10 mouse cellular contexts compared by ENCODE assay signal in the genomic region with DNA sequence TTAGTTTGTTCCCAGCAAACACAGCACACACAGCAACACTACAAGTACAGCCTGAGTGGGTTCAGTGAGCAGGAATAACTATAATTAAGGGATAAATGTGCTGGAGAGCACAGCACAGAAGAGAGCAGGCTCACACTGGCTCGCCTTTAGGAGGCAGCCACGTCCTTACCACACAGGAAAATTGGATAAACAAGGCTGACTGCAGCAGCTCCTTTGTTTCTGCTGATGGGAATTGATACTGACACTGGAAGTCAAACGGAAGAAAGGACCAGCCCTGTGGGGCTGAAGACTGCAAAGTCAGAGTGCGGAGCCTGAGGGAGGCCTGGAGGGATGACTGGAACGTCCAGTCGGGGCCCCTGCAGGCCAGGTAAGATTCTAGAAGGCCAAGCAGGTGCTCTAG. TPM values are rescaled to one million over a fixed set of nuclear protein-coding genes. Genes with fewer than 3 reads are reported as not detected.
DNase-seq lines count a peak whose midpoint lies in the region; ATAC-seq lines count a peak whose summit lies in the region.
"Had no signal": no experiment of that assay in that cellular context is flagged by ENCODE, and none has a peak within 500 bp of the region (broad histone marks: within the 10 kb centered on the region; RNA-seq: fewer than 3 reads in every experiment).

No protein-coding gene starts in this region.

- DNase-seq in heart, postnatal 25 days (ENCODE audit: low spot score) = no peak
- peak; percentile 84 for DNase-seq in Muller cell, postnatal 12 days (ENCODE audit: inconsistent ontology term)
- DNase-seq in hindbrain, embryonic 10.5 days (ENCODE audit: low spot score) = no peak
- DNase-seq in midbrain, embryonic 10.5 days (ENCODE audit: low spot score) = no peak
- DNase-seq in T-cell, adult 2 months (ENCODE audit: low spot score) = no peak
- no peak for DNase-seq in urinary bladder, adult 2 months (ENCODE audit: low spot score)
- DNase-seq in right cerebral cortex, postnatal 4 days = no peak

- peaks cover 14% of the 10 kb centered on the region; the same call in 1 of the 2 replicates for H3K36me3 ChIP-seq in heart, embryonic 11.5 days (ENCODE audit: control insufficient read depth, insufficient read depth, low read length)
- peaks cover 46% of the 10 kb centered on the region for H3K36me3 ChIP-seq in hindbrain, embryonic 10.5 days
- peaks cover 52% of the 10 kb centered on the region for H3K36me3 ChIP-seq in midbrain, embryonic 10.5 days

- peak overlapping the region; percentile 11; the same call in 1 of the 2 replicates for H3K9ac ChIP-seq in heart, embryonic 11.5 days (ENCODE audit: low read depth, low read length)

- H3K4me2 ChIP-seq in heart, embryonic 11.5 days = peak overlapping the region; percentile 47

- H3K27me3 ChIP-seq in heart, embryonic 11.5 days (ENCODE audit: control insufficient read depth, insufficient read depth, low read length) = no peaks in the 10 kb centered on the region
- H3K27me3 ChIP-seq in hindbrain, embryonic 10.5 days (ENCODE audit: insufficient read depth, poor library complexity, severe bottlenecking) = no peaks in the 10 kb centered on the region
- H3K27me3 ChIP-seq in midbrain, embryonic 10.5 days (ENCODE audit: low read depth, poor library complexity, severe bottlenecking) = no peaks in the 10 kb centered on the region
- H3K27me3 ChIP-seq: CH12.LX had no signal

- intact Hi-C loops in heart, postnatal 25 days (cut with DNase I) = no loop called here

- no peak for ATAC-seq in heart, embryonic 11.5 days (replicated peaks; ENCODE audit: insufficient number of reproducible peaks, low FRiP score, low TSS enrichment)

- H3K4me3 ChIP-seq in heart, embryonic 11.5 days (ENCODE audit: low read depth, low read length) = no peak overlapping the region
- peak overlapping the region; percentile 31 for H3K4me3 ChIP-seq in hindbrain, embryonic 10.5 days
- peak overlapping the region; percentile 85 for H3K4me3 ChIP-seq in midbrain, embryonic 10.5 days

- WGBS in heart, embryonic 11.5 days (ENCODE audit: insufficient replicate concordance) = 50% methylated on average over 6 of the region's 6 CpGs
- 73% methylated on average over 6 of the region's 6 CpGs for WGBS in hindbrain, embryonic 10.5 days
- 74% methylated on average over 6 of the region's 6 CpGs for WGBS in midbrain, embryonic 10.5 days

- no peaks in the 10 kb centered on the region for H3K9me3 ChIP-seq in heart, embryonic 11.5 days (replicated peaks; ENCODE audit: control insufficient read depth, low read length)
- no peaks in the 10 kb centered on the region for H3K9me3 ChIP-seq in hindbrain, embryonic 10.5 days
- no peaks in the 10 kb centered on the region for H3K9me3 ChIP-seq in midbrain, embryonic 10.5 days (replicated peaks)

- no peak overlapping the region for H3K27ac ChIP-seq in heart, embryonic 11.5 days (ENCODE audit: low read depth, low read length)
- H3K27ac ChIP-seq in hindbrain, embryonic 10.5 days = peak overlapping the region; percentile 60; the same call in 1 of the 2 replicates
- H3K27ac ChIP-seq in midbrain, embryonic 10.5 days (replicated peaks) = peak overlapping the region; percentile 49

- peaks cover 18% of the 10 kb centered on the region for H3K4me1 ChIP-seq in heart, embryonic 11.5 days (ENCODE audit: control insufficient read depth, insufficient read depth, low read length)
- H3K4me1 ChIP-seq in hindbrain, embryonic 10.5 days (replicated peaks) = peaks cover 31% of the 10 kb centered on the region
- H3K4me1 ChIP-seq in midbrain, embryonic 10.5 days = peaks cover 31% of the 10 kb centered on the region

RNA-seq across cellular contexts. Expression of gene Dpf2, which starts 2.6 kb away (rescaled TPM):
- polyA plus RNA-seq in heart, embryonic 11.5 days (2014; fragmentation: Nextera tagmentation; extraction: Ambion mirVana) = 105 and 119 TPM in 2 replicates
- total RNA-seq in heart, postnatal 25 days (2021) = 10 to 100 TPM; 87.4 to 96.1 TPM
- polyA plus RNA-seq in hindbrain, embryonic 10.5 days (2016; fragmentation: Nextera tagmentation; extraction: Ambion mirVana) = 225 TPM in 2 replicates
- polyA plus RNA-seq in midbrain, embryonic 10.5 days (2016; fragmentation: Nextera tagmentation; extraction: Ambion mirVana) = 242 and 245 TPM in 2 replicates
- 87.5 and 102 TPM in 2 replicates for polyA plus RNA-seq in urinary bladder, adult 2 months (2012; rRNA removed)

RNA-seq across cellular contexts. Expression of gene Cdc42ep2, which starts 14.4 kb away (rescaled TPM):
- 6.3 and 7.6 TPM in 2 replicates for polyA plus RNA-seq in heart, embryonic 11.5 days (2014; fragmentation: Nextera tagmentation; extraction: Ambion mirVana)
- total RNA-seq in heart, postnatal 25 days (2021) = 1 to 10 TPM; 9.1 to 9.8 TPM
- polyA plus RNA-seq in hindbrain, embryonic 10.5 days (2016; fragmentation: Nextera tagmentation; extraction: Ambion mirVana) = 2.0 and 2.9 TPM in 2 replicates
- 1.8 and 2.2 TPM in 2 replicates for polyA plus RNA-seq in midbrain, embryonic 10.5 days (2016; fragmentation: Nextera tagmentation; extraction: Ambion mirVana)
- 22.9 and 26.2 TPM in 2 replicates for polyA plus RNA-seq in urinary bladder, adult 2 months (2012; rRNA removed)
- total RNA-seq: granulocyte monocyte progenitor cell, adult 5-6 weeks had no signal

RNA-seq across cellular contexts. Expression of gene Tigd3, which starts 16.3 kb away (rescaled TPM):
- 1.5 and 2.6 TPM in 2 replicates for polyA plus RNA-seq in heart, embryonic 11.5 days (2014; fragmentation: Nextera tagmentation; extraction: Ambion mirVana)
- total RNA-seq in heart, postnatal 25 days (2021) = under 1 TPM; 0.22 to 0.68 TPM
- polyA plus RNA-seq in hindbrain, embryonic 10.5 days (2016; fragmentation: Nextera tagmentation; extraction: Ambion mirVana) = 9.9 and 11.3 TPM in 2 replicates
- polyA plus RNA-seq in midbrain, embryonic 10.5 days (2016; fragmentation: Nextera tagmentation; extraction: Ambion mirVana) = 9.5 and 10.8 TPM in 2 replicates
- polyA plus RNA-seq in urinary bladder, adult 2 months (2012; rRNA removed) = 0.69 and 0.87 TPM in 2 replicates

RNA-seq across cellular contexts. Expression of gene Slc25a45, which starts 32.6 kb away (rescaled TPM):
- polyA plus RNA-seq in heart, embryonic 11.5 days (2014; fragmentation: Nextera tagmentation; extraction: Ambion mirVana) = 2.1 and 2.3 TPM in 2 replicates
- total RNA-seq in heart, postnatal 25 days (2021) = 1 to 10 TPM; 3.5 to 4.1 TPM
- 2.8 TPM in 2 replicates for polyA plus RNA-seq in hindbrain, embryonic 10.5 days (2016; fragmentation: Nextera tagmentation; extraction: Ambion mirVana)
- polyA plus RNA-seq in midbrain, embryonic 10.5 days (2016; fragmentation: Nextera tagmentation; extraction: Ambion mirVana) = 2.3 and 2.6 TPM in 2 replicates
- polyA plus RNA-seq in urinary bladder, adult 2 months (2012; rRNA removed) = 19.2 and 25.1 TPM in 2 replicates

RNA-seq across cellular contexts. Expression of gene Frmd8, which starts 35.1 kb away (rescaled TPM):
- polyA plus RNA-seq in heart, embryonic 11.5 days (2014; fragmentation: Nextera tagmentation; extraction: Ambion mirVana) = 15.4 and 19.3 TPM in 2 replicates
- 10 to 100 TPM in 1 of 2 experiments, 1 to 10 TPM in 1; 8.9 to 11.1 TPM for total RNA-seq in heart, postnatal 25 days (2021)
- polyA plus RNA-seq in hindbrain, embryonic 10.5 days (2016; fragmentation: Nextera tagmentation; extraction: Ambion mirVana) = 37.2 and 37.8 TPM in 2 replicates
- polyA plus RNA-seq in midbrain, embryonic 10.5 days (2016; fragmentation: Nextera tagmentation; extraction: Ambion mirVana) = 33.8 and 34.9 TPM in 2 replicates
- polyA plus RNA-seq in urinary bladder, adult 2 months (2012; rRNA removed) = 20.7 and 21.6 TPM in 2 replicates
